Mouse (Mus musculus) layer of hippocampus, adult 8-10 months (tissue): Measurements from ENCODE around the gene Speer4f2. TPM values are rescaled to one million over a fixed set of nuclear protein-coding genes. Genes with fewer than 3 reads are reported as not detected.
A peak's percentile ranks its signal among the peaks of the same experiment; 100 is the strongest.
"Not testable (repeated sequence)": the region's sequence is repeated elsewhere in the genome, so short reads cannot be mapped to it uniquely, and the experiment has no call there.

Source experiments
- DNase-seq, 2 experiments: peaks; one replicate each; pipeline ENCODE4 v3.0.0; 2022; ENCODE audit warnings: low spot score in 2 of 2
- total RNA-seq, 4 experiments: library from RNA; stranded (reverse); gene quantifications; 2 replicates each; pipeline ENCODE4 v1.2.4; 2022

The Speer4f2 gene
- total RNA-seq: not detected

DNA sequence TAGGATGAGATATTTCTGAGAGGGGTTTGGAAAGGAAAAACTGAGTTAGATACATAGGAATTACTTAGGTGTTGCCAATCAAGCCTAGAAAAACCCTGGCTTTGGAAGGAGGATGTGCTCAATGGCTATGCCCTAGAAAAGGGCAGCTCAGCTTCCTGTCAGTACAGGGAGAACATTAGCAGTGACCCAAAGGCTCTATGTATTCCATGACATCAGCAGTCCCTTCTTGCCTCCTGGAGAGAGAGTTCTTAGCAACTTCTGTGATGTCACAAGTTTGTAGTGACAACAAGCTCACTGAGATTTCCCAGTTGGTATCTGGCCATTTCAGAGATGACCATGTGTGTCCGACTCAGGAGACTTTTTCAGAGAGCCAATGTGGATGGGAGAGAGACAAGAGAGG, at the start of gene Speer4f2:
Gene Speer4f2, plus strand, starts transcription at position 301 of the 400 bp plus-strand sequence.
- not testable (repeated sequence) for DNase-seq

GRCm38 (mm10) chr5:17328946-17329566, 43.9 kb upstream of the Speer4f2 start:
- no peak for DNase-seq

- no peak for DNase-seq
Observed at GRCm38 (mm10) chr5:17334836-17335235, 38.1 kb upstream of the Speer4f2 start.

GRCm38 (mm10) chr5:17345741-17346140, 27.2 kb upstream of the Speer4f2 start:
- not testable (repeated sequence) for DNase-seq

DNA sequence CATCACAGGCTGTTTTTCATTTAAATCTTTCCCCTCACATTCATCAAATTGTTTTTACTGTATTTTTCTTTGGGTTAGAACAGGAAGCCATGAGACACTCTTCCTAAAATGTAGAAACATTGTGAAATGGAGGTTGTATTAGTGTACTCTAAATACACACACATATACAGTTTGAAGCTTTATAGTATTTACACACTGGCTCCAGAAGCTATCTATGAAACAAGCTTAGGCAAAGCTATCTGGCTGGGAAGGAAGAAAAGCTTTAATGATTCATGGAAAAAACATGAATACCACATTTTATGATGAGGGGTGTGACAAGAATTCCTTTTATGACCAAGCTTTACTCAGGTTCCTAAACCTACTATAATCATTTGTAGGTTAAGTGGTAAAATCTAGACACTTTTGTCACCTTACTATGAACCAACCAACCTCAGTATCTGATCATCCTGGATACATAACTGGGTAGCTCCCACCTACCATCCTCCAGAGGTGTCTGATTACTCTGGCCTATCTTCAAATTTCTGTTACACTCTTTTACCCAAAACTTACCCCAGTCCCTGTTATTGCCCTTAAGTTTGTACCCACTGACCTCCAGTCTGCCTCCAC, 13.5 kb upstream of the Speer4f2 start:
- DNase-seq: no peak

- no peak for DNase-seq
Observed at GRCm38 (mm10) chr5:17389926-17390325, 16.9 kb downstream of the Speer4f2 start.

- no peak for DNase-seq
Observed at GRCm38 (mm10) chr5:17391207-17391606, 18.2 kb downstream of the Speer4f2 start.

- DNase-seq: no peak
Observed at GRCm38 (mm10) chr5:17400571-17400970, 27.6 kb downstream of the Speer4f2 start.

- DNase-seq: no peak
Observed at GRCm38 (mm10) chr5:17401206-17402077, 28.5 kb downstream of the Speer4f2 start.

- no peak for DNase-seq
Observed at GRCm38 (mm10) chr5:17402330-17403125, 29.5 kb downstream of the Speer4f2 start.

GRCm38 (mm10) chr5:17403584-17403983, 30.6 kb downstream of the Speer4f2 start:
- DNase-seq: no peak

- DNase-seq: no peak
Observed at GRCm38 (mm10) chr5:17408924-17409660, 36.1 kb downstream of the Speer4f2 start.

GRCm38 (mm10) chr5:17417201-17417600, 44.2 kb downstream of the Speer4f2 start:
- DNase-seq: no peak

DNA sequence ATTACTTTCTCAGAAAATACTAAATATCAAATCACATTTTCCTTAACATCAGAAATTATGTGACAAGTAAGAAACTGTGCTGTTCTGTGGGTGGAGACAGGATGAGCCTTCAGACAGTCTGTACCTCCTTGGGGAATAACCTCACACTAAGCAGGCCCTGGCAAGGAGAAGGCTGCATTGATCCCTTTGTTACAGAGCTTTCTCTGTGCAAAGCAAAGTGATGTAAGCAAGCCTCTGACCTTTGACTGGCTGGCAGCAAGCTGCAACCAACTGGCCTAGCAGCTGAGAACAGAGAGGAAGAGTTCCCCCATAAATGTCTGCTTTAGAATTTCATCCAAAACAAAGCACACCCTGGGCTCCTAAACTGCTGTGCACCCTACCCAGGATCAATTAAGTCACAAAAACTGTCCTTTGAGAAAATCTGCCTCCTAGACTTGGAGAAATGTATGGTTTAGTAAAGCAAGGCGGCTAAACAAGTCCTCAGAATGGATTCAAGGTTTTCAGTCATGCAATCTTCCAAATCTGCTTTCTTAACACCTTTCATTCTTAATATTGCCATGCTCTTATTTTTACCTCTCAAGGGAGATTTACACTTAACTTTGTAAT, 46.3 kb downstream of the Speer4f2 start:
- DNase-seq: peak in 1 of 2 experiments; percentile 13

DNA sequence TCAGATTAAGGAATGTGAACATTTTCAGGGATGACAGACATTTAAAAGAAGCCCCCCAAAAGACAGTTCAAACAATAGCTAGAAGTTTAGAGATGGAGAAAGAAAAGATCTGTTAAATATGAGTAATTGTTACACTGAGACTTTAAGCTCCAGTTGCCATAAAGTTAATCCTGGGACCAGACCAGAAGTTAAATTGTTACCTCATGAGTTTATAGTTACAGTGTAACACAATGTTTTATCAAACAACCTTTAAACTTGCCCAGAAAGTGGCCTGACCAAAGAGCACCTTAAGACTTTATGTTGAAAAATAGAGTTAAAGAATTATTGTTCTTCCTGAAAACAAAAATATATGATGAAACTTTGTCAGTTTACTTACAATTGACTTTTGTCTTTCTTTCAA, 46.9 kb downstream of the Speer4f2 start:
- DNase-seq: no peak

DNA sequence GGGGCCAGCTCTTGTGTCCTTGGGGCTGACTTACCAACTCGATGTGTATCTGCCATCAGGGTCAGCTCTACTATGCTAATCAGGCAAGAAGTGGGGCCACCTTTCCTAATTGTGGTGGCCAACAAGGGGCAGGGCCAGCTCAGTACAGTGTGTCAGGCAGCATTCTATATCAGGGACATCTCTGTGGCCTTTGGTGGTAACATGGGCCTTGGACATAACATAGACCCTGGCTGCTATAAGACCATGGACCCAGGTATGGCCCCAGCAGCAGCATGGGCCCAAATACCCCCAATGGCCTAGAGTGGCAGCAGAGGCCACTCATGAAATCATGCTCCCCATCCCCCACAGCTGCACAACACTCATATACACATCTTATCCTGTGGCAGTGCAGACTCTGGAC, 49.2 kb downstream of the Speer4f2 start:
- no peak for DNase-seq

- no peak for DNase-seq
Observed at GRCm38 (mm10) chr5:17426930-17427329, 54.0 kb downstream of the Speer4f2 start.
